8 mouse cellular contexts compared by ENCODE assay signal in the genomic region with DNA sequence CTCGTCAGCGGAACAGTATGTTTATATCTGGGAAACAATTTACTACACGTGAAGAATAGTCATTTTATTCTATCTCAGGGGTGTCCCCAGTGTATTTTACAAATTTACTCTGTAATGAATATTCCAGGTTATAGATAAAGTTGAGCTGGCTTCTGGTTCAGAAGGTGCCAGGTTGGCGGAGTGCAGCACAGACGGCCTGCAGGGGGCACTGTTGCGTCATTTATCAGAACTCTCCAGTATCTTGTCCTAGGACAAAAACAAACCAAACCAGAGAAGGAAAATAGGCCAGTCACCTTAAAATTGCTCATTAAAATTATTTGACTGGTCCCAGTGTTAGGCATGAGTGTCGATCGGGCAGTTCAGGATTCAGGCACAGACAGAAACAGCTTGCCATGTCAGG.
DNase-seq lines count a peak whose midpoint lies in the region; ATAC-seq and TF ChIP-seq lines count a peak whose summit lies in the region.

No protein-coding gene starts in this region.

- peak; percentile 36 for TF ChIP-seq CTCF in C2C12 (IDR thresholded peaks at IDR 0.05; ENCODE audit: control insufficient read depth, insufficient read depth, insufficient read length)
- peak; percentile 84 for TF ChIP-seq CTCF in kidney, postnatal 0 days (IDR thresholded peaks at IDR 0.05; ENCODE audit: low read depth)

- H3K4me3 ChIP-seq in C2C12 (ENCODE audit: insufficient read depth, poor library complexity, severe bottlenecking) = no peak overlapping the region
- H3K4me3 ChIP-seq in kidney, postnatal 0 days (replicated peaks; ENCODE audit: low read depth, low read length) = no peak overlapping the region
- H3K4me3 ChIP-seq in liver, embryonic 13.5 days (replicated peaks) = no peak overlapping the region

- H3K36me3 ChIP-seq in C2C12 (ENCODE audit: control insufficient read depth, insufficient read depth) = no peaks in the 10 kb centered on the region
- H3K36me3 ChIP-seq in kidney, postnatal 0 days (ENCODE audit: insufficient read depth, low read length) = no peaks in the 10 kb centered on the region
- H3K36me3 ChIP-seq in liver, embryonic 13.5 days = no peaks in the 10 kb centered on the region

- no peak overlapping the region for H3K4me2 ChIP-seq in kidney, postnatal 0 days (ENCODE audit: low read length)
- no peak overlapping the region for H3K4me2 ChIP-seq in liver, embryonic 13.5 days

- H3K79me3 ChIP-seq in C2C12 (ENCODE audit: low read depth) = no peaks in the 10 kb centered on the region

- H3K4me1 ChIP-seq in kidney, postnatal 0 days (replicated peaks; ENCODE audit: insufficient read depth, low read length) = no peaks in the 10 kb centered on the region
- H3K4me1 ChIP-seq in liver, embryonic 13.5 days (replicated peaks) = peaks cover 25% of the 10 kb centered on the region

- intact Hi-C loops in gastrocnemius, postnatal 14 days (cut with DNase I; ENCODE audit: low total_unique reads) = loop anchor here (5.0 to 10.0 kb wide), 2 partner anchors 265 to 833 kb away; no protein-coding TSS in a partner anchor

- H3K9ac ChIP-seq in kidney, postnatal 0 days (ENCODE audit: low read depth, low read length) = no peak overlapping the region
- no peak overlapping the region for H3K9ac ChIP-seq in liver, embryonic 13.5 days

- WGBS in kidney, postnatal 0 days = 26% methylated on average over 8 of the region's 8 CpGs
- 37% methylated on average over 8 of the region's 8 CpGs for WGBS in liver, embryonic 13.5 days (ENCODE audit: insufficient replicate concordance)

- H3K27ac ChIP-seq in kidney, postnatal 0 days = no peak overlapping the region
- no peak overlapping the region for H3K27ac ChIP-seq in liver, embryonic 13.5 days

- no peaks in the 10 kb centered on the region for H3K9me3 ChIP-seq in kidney, postnatal 0 days (replicated peaks; ENCODE audit: low read length)
- H3K9me3 ChIP-seq in liver, embryonic 13.5 days (replicated peaks) = no peaks in the 10 kb centered on the region

- no peak overlapping the region for H3ac ChIP-seq in C2C12 (ENCODE audit: control insufficient read depth, insufficient read length, low read depth)

- no peaks in the 10 kb centered on the region for H3K27me3 ChIP-seq in C2C12 (ENCODE audit: control insufficient read depth, insufficient read depth, insufficient read length)
- H3K27me3 ChIP-seq in kidney, postnatal 0 days (ENCODE audit: insufficient read depth, low read length) = no peaks in the 10 kb centered on the region
- H3K27me3 ChIP-seq in liver, embryonic 13.5 days = no peaks in the 10 kb centered on the region

- no peaks in the 10 kb centered on the region for H3K79me2 ChIP-seq in C2C12 (ENCODE audit: control insufficient read depth, insufficient read depth)

- DNase-seq in R1 (ENCODE audit: low read depth, low spot score) = peak; percentile 57
- DNase-seq in cerebellum, postnatal 25 days = peak; percentile 86 to 94
- DNase-seq in gastrocnemius, postnatal 14 days = peak; percentile 83
- DNase-seq in kidney, postnatal 0 days (ENCODE audit: low spot score) = peak; percentile 79
- DNase-seq in liver, embryonic 13.5 days = peak; percentile 31
- DNase-seq in ovary, postnatal 14 days (ENCODE audit: low spot score) = peak; percentile 78
- DNase-seq in thymus, postnatal 4 days = peak; percentile 88

- 0 out of 2 replicates have a peak, but pooled peaks have one; percentile 33 for ATAC-seq in kidney, postnatal 0 days (replicated peaks; ENCODE audit: low FRiP score, low read depth)
- ATAC-seq in liver, embryonic 13.5 days (ENCODE audit: low read depth) = no peak

TF ChIP-seq in C2C12, 6 proteins besides CTCF, POLR2A, EP300 and RAD21:
- TF ChIP-seq USF1 (IDR thresholded peaks at IDR 0.05; ENCODE audit: low read depth) (no peak), MYOD1 (IDR thresholded peaks at IDR 0.05; ENCODE audit: control insufficient read depth, insufficient read length, low read depth) (no peak), FOSL1 (IDR thresholded peaks at IDR 0.05; ENCODE audit: insufficient read depth, low read length, poor library complexity, severe bottlenecking) (no peak), MYOG (IDR thresholded peaks at IDR 0.05; ENCODE audit: control insufficient read depth, extremely low read depth, insufficient read length) (no peak), CEBPB (IDR thresholded peaks at IDR 0.05; ENCODE audit: low read depth) (no peak), MAX (IDR thresholded peaks at IDR 0.05) (no peak)

Comparison
In these comparisons a context has a peak if more than half of its experiments do, and no peak if none do; other contexts are left out.
1. DNase-seq: peak in every context shown above with its lines; median percentile 90 in cerebellum, postnatal 25 days; 88 in thymus, postnatal 4 days; 83 in gastrocnemius, postnatal 14 days; 79 in kidney, postnatal 0 days; 78 in ovary, postnatal 14 days; 57 in R1; 31 in liver, embryonic 13.5 days.